17 mouse cellular contexts compared by ENCODE assay signal in genomic region chr19:33137316-33137715, GRCm38 (mm10).
"Had no signal": no experiment of that assay in that cellular context is flagged by ENCODE, and none has a peak within 500 bp of the region (broad histone marks: within the 10 kb centered on the region; RNA-seq: fewer than 3 reads in every experiment).

No protein-coding gene starts in this region.

- H3K9ac ChIP-seq: lung, embryonic 15.5 days; midbrain, embryonic 13.5 days; midbrain, embryonic 15.5 days; neural tube, embryonic 12.5 days; stomach, embryonic 15.5 days had no signal

- H3K9me3 ChIP-seq: lung, embryonic 15.5 days; midbrain, embryonic 13.5 days; midbrain, embryonic 15.5 days; neural tube, embryonic 12.5 days; stomach, embryonic 15.5 days had no signal

- H3K27ac ChIP-seq: lung, embryonic 15.5 days; macrophage; midbrain, embryonic 13.5 days; midbrain, embryonic 15.5 days; neural tube, embryonic 12.5 days; stomach, embryonic 15.5 days; stomach, postnatal 0 days had no signal

- DNase-seq: lung, adult 2 months; lung, postnatal 14 days; lung, postnatal 36 days; right cerebral cortex, postnatal 14 days; thymus, adult 2 months; thymus, postnatal 25 days; thymus, postnatal 4 days had no signal

- H3K4me2 ChIP-seq: lung, embryonic 15.5 days; midbrain, embryonic 11.5 days; midbrain, embryonic 13.5 days; midbrain, embryonic 15.5 days; neural tube, embryonic 12.5 days; stomach, embryonic 15.5 days had no signal

- H3K4me1 ChIP-seq: lung, embryonic 15.5 days; megakaryocyte, embryonic 14.5 days; midbrain, embryonic 13.5 days; midbrain, embryonic 15.5 days; neural tube, embryonic 12.5 days; stomach, embryonic 15.5 days had no signal

- H3K27me3 ChIP-seq: lung, embryonic 15.5 days; megakaryocyte, embryonic 14.5 days; midbrain, embryonic 13.5 days; midbrain, embryonic 15.5 days; neural tube, embryonic 12.5 days; stomach, embryonic 15.5 days had no signal

- ATAC-seq: lung, postnatal 0 days; midbrain, embryonic 13.5 days; midbrain, embryonic 15.5 days had no signal

- H3K4me3 ChIP-seq: lung, embryonic 15.5 days; megakaryocyte, embryonic 14.5 days; midbrain, embryonic 13.5 days; midbrain, embryonic 15.5 days; neural tube, embryonic 12.5 days; stomach, embryonic 15.5 days had no signal

- H3K36me3 ChIP-seq: lung, embryonic 15.5 days; midbrain, embryonic 13.5 days; midbrain, embryonic 15.5 days; neural tube, embryonic 12.5 days; stomach, embryonic 15.5 days had no signal
